Mouse (Mus musculus) embryonic facial prominence, embryonic 11.5 days (tissue): Measurements from ENCODE around the gene Ccdc58. TPM values are rescaled to one million over a fixed set of nuclear protein-coding genes. Genes with fewer than 3 reads are reported as not detected.
"Not testable (repeated sequence)": the region's sequence is repeated elsewhere in the genome, so short reads cannot be mapped to it uniquely, and the experiment has no call there.

Experiments
- ATAC-seq: fragments of 200-750 bp; cut with Nextera tagmentation; replicated peaks from 2 replicates; pipeline ENCODE4 v1.8.0; 2017; ENCODE audit warnings: low read depth; ENCODE audit not compliant: insufficient number of reproducible peaks, low FRiP score, low TSS enrichment
- DNase-seq: peaks from one replicate; pipeline ENCODE4 v3.0.0-alpha.2; 2015; ENCODE audit warnings: low spot score
- H3K27ac ChIP-seq: fragments of 300-500 bp; sonication (generic); replicated peaks from 2 replicates; pipeline ENCODE4 v1.5.1; 2014; ENCODE audit warnings: mild to moderate bottlenecking, low read depth, low read length, control low read depth
- H3K27me3 ChIP-seq: fragments of 300-500 bp; sonication (generic); 2 replicates; pipeline ENCODE4 v1.6.1; 2014; ENCODE audit warnings: mild to moderate bottlenecking, low read length, moderate library complexity, mixed read lengths; ENCODE audit not compliant: control insufficient read depth, insufficient read depth
- H3K36me3 ChIP-seq: fragments of 300-500 bp; sonication (generic); replicated peaks from 2 replicates; pipeline ENCODE4 v1.6.1; 2014; ENCODE audit warnings: low read depth, mild to moderate bottlenecking, low read length, moderate library complexity, mixed read lengths; ENCODE audit not compliant: control insufficient read depth, insufficient read depth
- H3K4me1 ChIP-seq: fragments of 300-500 bp; sonication (generic); 2 replicates; pipeline ENCODE4 v1.6.1; 2014; ENCODE audit warnings: low read length, mixed read lengths; ENCODE audit not compliant: control insufficient read depth, insufficient read depth
- H3K4me2 ChIP-seq: fragments of 300-500 bp; sonication (generic); 2 replicates; pipeline ENCODE4 v1.6.1; 2014; ENCODE audit warnings: low read depth, mild to moderate bottlenecking, control low read depth, low read length, moderate library complexity
- H3K4me3 ChIP-seq: fragments of 300-500 bp; sonication (generic); 2 replicates; pipeline ENCODE4 v1.5.1; 2014; ENCODE audit warnings: low read depth, low read length, control low read depth
- H3K9ac ChIP-seq: fragments of 300-500 bp; sonication (generic); replicated peaks from 2 replicates; pipeline ENCODE4 v1.6.1; 2014; ENCODE audit warnings: mild to moderate bottlenecking, control low read depth, low read length
- H3K9me3 ChIP-seq: fragments of 300-500 bp; sonication (generic); replicated peaks from 2 replicates; pipeline ENCODE4 v1.6.1; 2016; ENCODE audit warnings: mild to moderate bottlenecking, low read length, inconsistent platforms, mixed read lengths; ENCODE audit not compliant: control insufficient read depth
- WGBS: fragments of 180-500 bp; shearing (Covaris S2); extraction: QIAGEN DNeasy Blood & Tissue Kit; methylation state at CpG from one replicate; pipeline ENCODE4 v1.1.7; 2014; 5-methylcytosine and 5-hydroxymethylcytosine counted together
- polyA plus RNA-seq: library from polyadenylated mRNA; unstranded; fragments of >200 nt; fragmentation: Nextera tagmentation; extraction: Ambion mirVana; gene quantifications from 2 replicates; pipeline ENCODE4 v1.2.1, GENCODE M21; 2014

Gene Ccdc58
- polyA plus RNA-seq, 1 experiment from 2014 or later: 113 TPM

DNA sequence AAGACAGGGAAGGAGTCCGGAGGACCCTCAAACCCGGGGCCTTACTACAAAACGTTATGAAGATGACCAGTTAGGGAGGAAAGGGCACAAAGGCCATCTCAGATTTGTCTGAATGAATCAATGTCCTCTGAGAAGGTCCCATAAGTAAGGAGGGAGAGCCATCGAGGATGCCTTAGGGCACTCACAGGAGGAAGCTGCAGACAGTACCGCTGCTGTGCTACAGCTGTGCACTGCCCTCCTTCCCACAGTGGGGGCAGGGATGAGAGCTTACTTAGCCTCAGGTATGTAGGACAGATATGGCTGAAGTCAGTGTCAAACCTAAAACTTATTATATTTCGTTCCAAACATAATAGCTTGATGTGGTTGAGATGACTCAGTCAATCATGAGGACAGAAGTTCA, 20.0 kb upstream of the Ccdc58 start:
- no peaks in the 10 kb centered on the region for H3K27me3 ChIP-seq
- H3K9ac ChIP-seq: no peak overlapping the region
- H3K4me1 ChIP-seq: no peaks in the 10 kb centered on the region
- 69% methylated on average over 6 of the region's 6 CpGs for WGBS
- ATAC-seq (no peak), DNase-seq (no peak)
- H3K4me3 ChIP-seq: no peak overlapping the region
- H3K9me3 ChIP-seq: no peaks in the 10 kb centered on the region
- no peak overlapping the region for H3K4me2 ChIP-seq
- H3K36me3 ChIP-seq: peaks cover 5% of the 10 kb centered on the region; the same call in 1 of the 2 replicates
- no peak overlapping the region for H3K27ac ChIP-seq

DNA sequence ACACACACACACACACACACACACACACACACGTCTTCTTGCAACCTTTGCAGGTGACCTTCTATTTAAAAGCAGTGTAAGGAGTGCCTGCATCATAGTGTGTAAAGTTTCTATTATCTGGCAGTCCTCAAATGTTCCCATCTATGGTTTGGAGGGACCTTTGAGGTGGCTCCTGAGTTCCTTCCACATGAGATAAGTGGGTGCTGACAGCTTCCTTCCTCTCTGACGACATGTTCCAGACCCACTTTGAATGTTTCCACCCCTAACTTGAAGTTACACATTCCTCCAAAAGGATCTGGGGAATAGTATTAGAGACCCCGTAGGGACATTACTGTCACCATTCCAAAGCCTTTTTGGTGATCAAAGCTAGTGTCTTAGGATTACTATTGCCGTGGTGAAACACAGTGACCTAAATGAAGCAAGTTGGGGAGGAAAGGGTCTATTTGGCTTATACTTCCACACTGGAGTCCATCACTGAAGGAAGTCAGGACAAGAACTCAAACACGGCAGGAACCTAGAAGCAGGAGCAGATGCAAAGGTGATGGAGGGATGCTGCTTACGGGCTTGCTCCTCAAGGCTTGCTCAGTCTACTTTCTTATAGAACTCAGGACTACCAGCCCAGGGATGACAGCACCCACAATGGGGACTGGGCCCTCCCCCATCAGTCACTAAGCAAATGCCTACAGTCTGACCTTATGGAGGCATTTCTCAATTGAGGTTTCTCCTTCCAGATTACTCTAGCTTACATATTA, 17.8 kb upstream of the Ccdc58 start:
- ATAC-seq: no peak
- WGBS: 82% methylated on average over 6 of the region's 6 CpGs
- Histone ChIP-seq H3K9me3 (no peaks in the 10 kb centered on the region), H3K36me3 (peaks cover 5% of the 10 kb centered on the region; the same call in 1 of the 2 replicates), H3K4me1 (no peaks in the 10 kb centered on the region), H3K9ac (no peak overlapping the region), H3K27ac (no peak overlapping the region), H3K4me2 (no peak overlapping the region), H3K4me3 (no peak overlapping the region), H3K27me3 (no peaks in the 10 kb centered on the region)
- DNase-seq: no peak

DNA sequence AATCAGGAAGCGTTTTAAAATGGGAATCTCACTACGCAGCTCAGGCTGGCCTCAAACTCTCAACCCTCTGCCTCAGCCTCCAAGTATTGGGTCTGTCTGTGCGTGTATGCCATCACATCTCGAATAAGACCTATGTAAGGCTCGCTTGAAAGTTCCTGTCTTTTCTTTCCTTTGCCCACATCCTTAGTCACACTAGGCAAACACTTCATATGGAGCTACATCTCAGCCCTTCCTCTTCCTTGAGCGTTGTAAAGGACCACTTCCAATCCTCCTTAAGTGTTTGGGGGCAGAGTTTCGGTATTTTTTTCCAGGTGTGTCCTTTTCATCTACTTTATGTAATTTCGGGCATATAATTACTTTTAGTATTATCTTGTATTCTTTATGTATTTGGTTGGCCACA, 16.6 kb upstream of the Ccdc58 start:
- H3K9me3 ChIP-seq: no peaks in the 10 kb centered on the region
- H3K9ac ChIP-seq: no peak overlapping the region
- ATAC-seq (no peak), DNase-seq (no peak)
- no peaks in the 10 kb centered on the region for H3K27me3 ChIP-seq
- H3K4me2 ChIP-seq: no peak overlapping the region
- H3K4me3 ChIP-seq: no peak overlapping the region
- H3K27ac ChIP-seq: no peak overlapping the region
- 88% methylated on average over 8 of the region's 8 CpGs for WGBS
- peaks cover 5% of the 10 kb centered on the region; the same call in 1 of the 2 replicates for H3K36me3 ChIP-seq
- H3K4me1 ChIP-seq: no peaks in the 10 kb centered on the region

DNA sequence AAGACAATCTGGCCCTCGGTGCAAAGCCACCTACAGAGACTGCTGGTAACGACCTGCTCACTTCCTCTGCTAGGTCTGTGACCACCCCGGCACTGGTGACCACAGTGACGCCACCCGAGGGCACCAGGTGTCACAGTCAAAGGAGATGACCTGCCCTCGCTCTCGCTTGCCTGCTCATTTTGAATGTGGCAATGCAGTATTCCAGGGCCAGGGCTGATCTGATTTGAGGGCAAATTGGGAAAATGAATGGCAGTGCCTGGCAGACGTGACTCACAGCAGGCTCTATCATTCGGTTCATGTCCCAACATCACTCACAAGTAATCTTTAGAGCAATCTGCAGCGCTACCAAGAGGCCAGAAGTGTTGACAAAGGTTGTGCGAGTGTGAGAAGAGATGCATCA, 15.1 kb upstream of the Ccdc58 start:
- H3K36me3 ChIP-seq: 0 out of 2 replicates have a peak, but pooled peaks cover 3% of the 10 kb centered on the region

DNA sequence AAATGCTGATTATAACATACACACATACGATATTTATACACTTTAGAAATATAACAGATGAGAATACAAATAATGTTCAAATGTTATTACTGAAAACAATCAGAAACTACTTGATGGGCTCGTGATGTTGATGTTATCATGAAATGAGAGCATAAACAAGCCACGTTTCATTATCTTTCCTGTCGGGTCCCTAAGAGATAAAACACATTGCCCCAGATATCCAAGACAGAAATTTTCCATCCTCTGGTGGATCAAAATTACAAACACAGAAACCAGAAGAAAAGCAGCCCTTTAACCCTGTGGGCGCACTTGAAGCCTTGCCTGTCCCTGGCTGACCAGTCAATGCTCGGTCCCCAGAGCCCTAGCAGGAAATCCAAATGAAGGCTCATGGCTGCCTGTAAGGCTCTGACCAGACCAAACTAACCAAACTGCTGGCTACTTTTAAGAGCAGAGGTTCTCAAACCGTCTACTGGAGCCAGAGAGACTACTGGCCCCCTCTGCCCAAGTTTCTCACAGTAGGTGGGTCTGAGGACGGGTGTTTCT, 13.5 kb upstream of the Ccdc58 start:
- H3K9me3 ChIP-seq: no peaks in the 10 kb centered on the region
- no peak overlapping the region for H3K4me3 ChIP-seq
- no peak overlapping the region for H3K9ac ChIP-seq
- no peaks in the 10 kb centered on the region for H3K4me1 ChIP-seq
- H3K27me3 ChIP-seq: no peaks in the 10 kb centered on the region
- DNase-seq (no peak), ATAC-seq (no peak)
- no peaks in the 10 kb centered on the region for H3K36me3 ChIP-seq
- H3K4me2 ChIP-seq: no peak overlapping the region
- WGBS: 71% methylated on average over 8 of the region's 8 CpGs
- H3K27ac ChIP-seq: no peak overlapping the region

More for the DNA sequence above, 15.1 kb upstream of the Ccdc58 start:
- no peak overlapping the region for H3K9ac ChIP-seq
- no peak overlapping the region for H3K4me2 ChIP-seq
- no peaks in the 10 kb centered on the region for H3K4me1 ChIP-seq
- DNase-seq (no peak), ATAC-seq (no peak)
- H3K27me3 ChIP-seq: no peaks in the 10 kb centered on the region
- H3K4me3 ChIP-seq: no peak overlapping the region
- H3K27ac ChIP-seq: no peak overlapping the region
- H3K9me3 ChIP-seq: no peaks in the 10 kb centered on the region
- WGBS: 86% methylated on average over 11 of the region's 11 CpGs

DNA sequence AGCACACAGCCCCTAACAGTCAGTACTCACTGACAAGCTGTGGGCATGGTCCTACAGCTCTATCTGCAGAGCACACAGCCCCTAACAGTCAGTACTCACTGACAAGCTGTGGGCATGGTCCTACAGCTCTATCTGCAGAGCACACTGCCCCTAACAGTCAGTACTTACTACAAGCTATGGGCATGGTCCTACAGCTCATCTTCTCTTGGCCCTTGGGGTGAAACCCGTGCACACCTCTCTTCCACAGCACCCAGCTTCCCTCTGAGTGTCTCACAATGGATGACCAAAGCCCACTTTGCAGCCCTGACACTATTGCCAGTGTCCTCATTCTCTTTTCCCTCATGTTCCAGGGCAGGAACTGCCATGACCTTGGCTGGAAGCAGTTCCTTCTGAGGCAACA, 9.0 kb upstream of the Ccdc58 start:
- H3K4me2 ChIP-seq, H3K27me3 ChIP-seq, H3K4me1 ChIP-seq, H3K9ac ChIP-seq, H3K27ac ChIP-seq, H3K4me3 ChIP-seq, H3K36me3 ChIP-seq, DNase-seq, ATAC-seq, H3K9me3 ChIP-seq: not testable (repeated sequence)
- WGBS: 87% methylated on average over 1 of the region's 1 CpGs

DNA sequence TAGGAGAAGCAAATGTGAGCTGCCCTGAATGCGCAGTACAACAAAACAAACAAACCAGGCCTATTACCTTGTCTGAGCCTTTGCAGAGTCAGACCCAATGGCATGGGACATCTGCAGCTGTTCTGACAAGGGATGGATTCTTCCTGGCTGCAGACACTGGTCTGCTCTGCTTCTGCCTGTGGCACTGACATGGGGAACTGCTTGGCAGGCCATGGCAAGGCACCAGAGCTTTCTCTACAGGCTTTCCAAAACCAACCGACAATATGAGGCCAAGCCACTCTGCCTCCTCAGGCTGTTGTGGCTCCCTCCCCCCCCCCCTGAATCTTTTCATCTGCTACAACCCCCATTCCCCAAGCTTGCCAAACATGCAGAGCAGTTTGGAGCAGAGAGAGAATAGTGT, 8.2 kb upstream of the Ccdc58 start:
- ATAC-seq (no peak), DNase-seq (no peak)
- WGBS: 78% methylated on average over 2 of the region's 2 CpGs
- no peaks in the 10 kb centered on the region for H3K27me3 ChIP-seq
- H3K27ac ChIP-seq: no peak overlapping the region
- H3K36me3 ChIP-seq: no peaks in the 10 kb centered on the region
- H3K4me3 ChIP-seq: no peak overlapping the region
- H3K4me1 ChIP-seq: no peaks in the 10 kb centered on the region
- H3K9me3 ChIP-seq: no peaks in the 10 kb centered on the region
- H3K4me2 ChIP-seq: no peak overlapping the region
- no peak overlapping the region for H3K9ac ChIP-seq

DNA sequence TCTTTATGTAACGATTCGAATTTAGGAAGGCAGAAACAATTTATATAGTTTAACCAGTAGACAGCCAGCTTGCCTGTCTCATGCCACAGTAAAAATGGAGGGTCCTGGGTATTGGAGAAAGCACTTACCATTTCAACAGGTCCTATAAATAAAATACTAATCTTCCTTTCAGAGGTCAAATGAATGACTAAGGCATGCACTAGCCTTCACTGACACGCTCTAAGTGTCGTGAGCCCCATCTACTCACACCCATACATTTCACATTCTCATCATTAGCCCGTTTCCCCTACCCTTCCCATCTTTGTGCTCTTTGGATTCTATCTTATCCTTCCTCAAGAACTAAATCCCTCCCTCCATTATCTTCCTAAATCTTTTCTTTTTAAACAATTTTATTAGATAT, 6.6 kb upstream of the Ccdc58 start:
- Histone ChIP-seq H3K9me3 (no peaks in the 10 kb centered on the region), H3K36me3 (no peaks in the 10 kb centered on the region), H3K27me3 (no peaks in the 10 kb centered on the region), H3K9ac (no peak overlapping the region), H3K4me1 (no peaks in the 10 kb centered on the region), H3K4me3 (no peak overlapping the region), H3K27ac (no peak overlapping the region), H3K4me2 (no peak overlapping the region)
- no peak for DNase-seq
- ATAC-seq: no peak
- 92% methylated on average over 5 of the region's 5 CpGs for WGBS
